Mouse (Mus musculus): ENCODE data around the gene Pdgfa. TPM values are rescaled to one million over a fixed set of nuclear protein-coding genes. Genes with fewer than 3 reads are reported as not detected.
A peak's percentile ranks its signal among the peaks of the same experiment; 100 is the strongest.

Gene Pdgfa
- polyA plus RNA-seq, 1 experiment from 2014 or later, result 47.3 TPM

GRCm38 (mm10) chr5:138990659-138991380, 6.3 kb downstream of the Pdgfa start:
- 68% methylated on average over 7 of the region's 7 CpGs for WGBS
- H3K9ac ChIP-seq (ENCODE audit: low read depth, low read length), result no peak overlapping the region
- H3K27me3 ChIP-seq (replicated peaks; ENCODE audit: control insufficient read depth, insufficient read depth, low read length), result peaks cover 3% of the 10 kb centered on the region; the same call in 1 of the 2 replicates
- H3K4me1 ChIP-seq (ENCODE audit: control insufficient read depth, insufficient read depth, low read length), result peaks cover 36% of the 10 kb centered on the region
- no peak for ATAC-seq
- no peaks in the 10 kb centered on the region for H3K9me3 ChIP-seq (ENCODE audit: control insufficient read depth, low read length)
- H3K4me2 ChIP-seq (ENCODE audit: low read depth, low read length), result no peak overlapping the region
- H3K4me3 ChIP-seq (ENCODE audit: low read length), result no peak overlapping the region
- peaks cover 9% of the 10 kb centered on the region; the same call in 1 of the 2 replicates for H3K36me3 ChIP-seq (ENCODE audit: control insufficient read depth, insufficient read depth, low read length)
- H3K27ac ChIP-seq (ENCODE audit: low read length), result no peak overlapping the region

- Histone ChIP-seq H3K4me1 (ENCODE audit: control insufficient read depth, insufficient read depth, low read length) (peaks cover 36% of the 10 kb centered on the region), H3K9me3 (ENCODE audit: control insufficient read depth, low read length) (no peaks in the 10 kb centered on the region), H3K9ac (ENCODE audit: low read depth, low read length) (no peak overlapping the region), H3K27ac (ENCODE audit: low read length) (no peak overlapping the region), H3K4me3 (ENCODE audit: low read length) (no peak overlapping the region), H3K4me2 (ENCODE audit: low read depth, low read length) (no peak overlapping the region), H3K27me3 (replicated peaks; ENCODE audit: control insufficient read depth, insufficient read depth, low read length) (peaks cover 3% of the 10 kb centered on the region; the same call in 1 of the 2 replicates), H3K36me3 (ENCODE audit: control insufficient read depth, insufficient read depth, low read length) (peaks cover 17% of the 10 kb centered on the region; the same call in 1 of the 2 replicates)
- WGBS, result 85% methylated on average over 6 of the region's 6 CpGs
- no peak for ATAC-seq
Observed at GRCm38 (mm10) chr5:138989567-138989966, 7.6 kb downstream of the Pdgfa start.

GRCm38 (mm10) chr5:138988764-138989163, 8.4 kb downstream of the Pdgfa start:
- H3K27ac ChIP-seq (ENCODE audit: low read length), result no peak overlapping the region
- H3K9me3 ChIP-seq (ENCODE audit: control insufficient read depth, low read length), result no peaks in the 10 kb centered on the region
- 45% methylated on average over 9 of the region's 9 CpGs for WGBS
- no peak overlapping the region for H3K4me3 ChIP-seq (ENCODE audit: low read length)
- peaks cover 3% of the 10 kb centered on the region; the same call in 1 of the 2 replicates for H3K27me3 ChIP-seq (replicated peaks; ENCODE audit: control insufficient read depth, insufficient read depth, low read length)
- peak overlapping the region; percentile 2; the same call in 1 of the 2 replicates for H3K9ac ChIP-seq (ENCODE audit: low read depth, low read length)
- no peak overlapping the region for H3K4me2 ChIP-seq (ENCODE audit: low read depth, low read length)
- peaks cover 36% of the 10 kb centered on the region for H3K4me1 ChIP-seq (ENCODE audit: control insufficient read depth, insufficient read depth, low read length)
- ATAC-seq, result peak; percentile 16; the same call in 1 of the 2 replicates
- peaks cover 18% of the 10 kb centered on the region; the same call in 1 of the 2 replicates for H3K36me3 ChIP-seq (ENCODE audit: control insufficient read depth, insufficient read depth, low read length)

- Histone ChIP-seq H3K9me3 (ENCODE audit: control insufficient read depth, low read length) (no peaks in the 10 kb centered on the region), H3K27me3 (replicated peaks; ENCODE audit: control insufficient read depth, insufficient read depth, low read length) (no peaks in the 10 kb centered on the region), H3K9ac (ENCODE audit: low read depth, low read length) (no peak overlapping the region), H3K4me1 (ENCODE audit: control insufficient read depth, insufficient read depth, low read length) (peaks cover 34% of the 10 kb centered on the region), H3K36me3 (ENCODE audit: control insufficient read depth, insufficient read depth, low read length) (peaks cover 18% of the 10 kb centered on the region; the same call in 1 of the 2 replicates), H3K4me3 (ENCODE audit: low read length) (no peak overlapping the region), H3K4me2 (ENCODE audit: low read depth, low read length) (no peak overlapping the region), H3K27ac (ENCODE audit: low read length) (no peak overlapping the region)
- ATAC-seq, result no peak
- WGBS, result 74% methylated on average over 10 of the region's 10 CpGs
Observed at GRCm38 (mm10) chr5:138987994-138988393, 9.2 kb downstream of the Pdgfa start.

GRCm38 (mm10) chr5:138981921-138982320, 15.2 kb downstream of the Pdgfa start:
- Histone ChIP-seq H3K36me3 (ENCODE audit: control insufficient read depth, insufficient read depth, low read length) (peaks cover 17% of the 10 kb centered on the region), H3K27me3 (replicated peaks; ENCODE audit: control insufficient read depth, insufficient read depth, low read length) (no peaks in the 10 kb centered on the region), H3K9me3 (ENCODE audit: control insufficient read depth, low read length) (no peaks in the 10 kb centered on the region), H3K4me2 (ENCODE audit: low read depth, low read length) (no peak overlapping the region), H3K27ac (ENCODE audit: low read length) (no peak overlapping the region; the same call in 1 of the 2 replicates), H3K4me1 (ENCODE audit: control insufficient read depth, insufficient read depth, low read length) (peaks cover 32% of the 10 kb centered on the region), H3K4me3 (ENCODE audit: low read length) (no peak overlapping the region), H3K9ac (ENCODE audit: low read depth, low read length) (peak overlapping the region; percentile 19; the same call in 1 of the 2 replicates)
- 62% methylated on average over 8 of the region's 9 CpGs for WGBS
- ATAC-seq, result no peak

- ATAC-seq, result peak; percentile 73
- Histone ChIP-seq H3K27ac (ENCODE audit: low read length) (peak overlapping the region; percentile 28), H3K4me2 (ENCODE audit: low read depth, low read length) (no peak overlapping the region), H3K4me1 (ENCODE audit: control insufficient read depth, insufficient read depth, low read length) (peaks cover 32% of the 10 kb centered on the region), H3K36me3 (ENCODE audit: control insufficient read depth, insufficient read depth, low read length) (peaks cover 15% of the 10 kb centered on the region; the same call in 1 of the 2 replicates), H3K4me3 (ENCODE audit: low read length) (no peak overlapping the region), H3K9ac (ENCODE audit: low read depth, low read length) (peak overlapping the region; percentile 24; the same call in 1 of the 2 replicates), H3K27me3 (replicated peaks; ENCODE audit: control insufficient read depth, insufficient read depth, low read length) (no peaks in the 10 kb centered on the region), H3K9me3 (ENCODE audit: control insufficient read depth, low read length) (no peaks in the 10 kb centered on the region)
- WGBS, result 78% methylated on average over 9 of the region's 9 CpGs
Observed at GRCm38 (mm10) chr5:138980608-138981007, 16.6 kb downstream of the Pdgfa start.

- Histone ChIP-seq H3K27me3 (replicated peaks; ENCODE audit: control insufficient read depth, insufficient read depth, low read length) (no peaks in the 10 kb centered on the region), H3K27ac (ENCODE audit: low read length) (peak overlapping the region; percentile 28), H3K9ac (ENCODE audit: low read depth, low read length) (peak overlapping the region; percentile 24; the same call in 1 of the 2 replicates), H3K4me1 (ENCODE audit: control insufficient read depth, insufficient read depth, low read length) (peaks cover 32% of the 10 kb centered on the region), H3K9me3 (ENCODE audit: control insufficient read depth, low read length) (no peaks in the 10 kb centered on the region), H3K36me3 (ENCODE audit: control insufficient read depth, insufficient read depth, low read length) (peaks cover 13% of the 10 kb centered on the region; the same call in 1 of the 2 replicates), H3K4me3 (ENCODE audit: low read length) (no peak overlapping the region), H3K4me2 (ENCODE audit: low read depth, low read length) (no peak overlapping the region)
- ATAC-seq, result 0 out of 2 replicates have a peak, but pooled peaks have one; percentile 19
- 66% methylated on average over 8 of the region's 8 CpGs for WGBS
Observed at GRCm38 (mm10) chr5:138979840-138980239, 17.3 kb downstream of the Pdgfa start.

GRCm38 (mm10) chr5:138977759-138978158, 19.4 kb downstream of the Pdgfa start:
- no peak overlapping the region for H3K9ac ChIP-seq (ENCODE audit: low read depth, low read length)
- WGBS, result 51% methylated on average over 3 of the region's 3 CpGs
- H3K27me3 ChIP-seq (replicated peaks; ENCODE audit: control insufficient read depth, insufficient read depth, low read length), result no peaks in the 10 kb centered on the region
- peaks cover 32% of the 10 kb centered on the region for H3K4me1 ChIP-seq (ENCODE audit: control insufficient read depth, insufficient read depth, low read length)
- peaks cover 7% of the 10 kb centered on the region; the same call in 1 of the 2 replicates for H3K36me3 ChIP-seq (ENCODE audit: control insufficient read depth, insufficient read depth, low read length)
- H3K27ac ChIP-seq (ENCODE audit: low read length), result no peak overlapping the region
- no peaks in the 10 kb centered on the region for H3K9me3 ChIP-seq (ENCODE audit: control insufficient read depth, low read length)
- H3K4me3 ChIP-seq (ENCODE audit: low read length), result no peak overlapping the region
- no peak for ATAC-seq
- H3K4me2 ChIP-seq (ENCODE audit: low read depth, low read length), result no peak overlapping the region

GRCm38 (mm10) chr5:138974911-138975485, 22.2 kb downstream of the Pdgfa start:
- Histone ChIP-seq H3K4me2 (ENCODE audit: low read depth, low read length) (no peak overlapping the region), H3K9me3 (ENCODE audit: control insufficient read depth, low read length) (no peaks in the 10 kb centered on the region), H3K9ac (ENCODE audit: low read depth, low read length) (no peak overlapping the region), H3K36me3 (ENCODE audit: control insufficient read depth, insufficient read depth, low read length) (peaks cover 7% of the 10 kb centered on the region; the same call in 1 of the 2 replicates), H3K4me1 (ENCODE audit: control insufficient read depth, insufficient read depth, low read length) (peaks cover 19% of the 10 kb centered on the region), H3K4me3 (ENCODE audit: low read length) (no peak overlapping the region), H3K27me3 (replicated peaks; ENCODE audit: control insufficient read depth, insufficient read depth, low read length) (no peaks in the 10 kb centered on the region), H3K27ac (ENCODE audit: low read length) (no peak overlapping the region)
- WGBS, result 91% methylated on average over 8 of the region's 8 CpGs
- ATAC-seq, result no peak

Data from intestine, embryonic 16.5 days (tissue).